Mouse (Mus musculus) telencephalon, adult 2 months (tissue): ENCODE measurements around the gene Ap2m1.

Experiments used
- DNase-seq: peaks from one replicate; pipeline ENCODE4 v3.0.0-alpha.2; 2011; ENCODE audit warnings: low read depth, low spot score

Ap2m1 gene

GRCm38 (mm10) chr16:20529375-20529774 is 5.9 kb upstream of the Ap2m1 start:
- no peak for DNase-seq

- no peak for DNase-seq
Observed at GRCm38 (mm10) chr16:20530941-20531340, 4.3 kb upstream of the Ap2m1 start.

GRCm38 (mm10) chr16:20534617-20535295 is 522 bp upstream of the Ap2m1 start:
- no peak for DNase-seq

- no peak for DNase-seq
Observed at GRCm38 (mm10) chr16:20536081-20536665, 895 bp downstream of the Ap2m1 start.

GRCm38 (mm10) chr16:20537071-20537471 is 1.8 kb downstream of the Ap2m1 start:
- DNase-seq, result no peak

GRCm38 (mm10) chr16:20537601-20538320 is 2.5 kb downstream of the Ap2m1 start:
- no peak for DNase-seq

- no peak for DNase-seq
Observed at GRCm38 (mm10) chr16:20539649-20540048, 4.4 kb downstream of the Ap2m1 start.

- no peak for DNase-seq
Observed at GRCm38 (mm10) chr16:20540438-20540837, 5.2 kb downstream of the Ap2m1 start.

- no peak for DNase-seq
Observed at GRCm38 (mm10) chr16:20545696-20546095, 10.4 kb downstream of the Ap2m1 start.

- DNase-seq, result no peak
Observed at GRCm38 (mm10) chr16:20547423-20547822, 12.1 kb downstream of the Ap2m1 start.

- DNase-seq, result peak; percentile 99
Observed at GRCm38 (mm10) chr16:20548096-20548948, 13.0 kb downstream of the Ap2m1 start, which contains the start of gene Abcf3. Gene Abcf3, plus strand, starts transcription at chr16:20548577.

- DNase-seq, result no peak
Observed at GRCm38 (mm10) chr16:20549161-20549560, 13.9 kb downstream of the Ap2m1 start.

GRCm38 (mm10) chr16:20551691-20552090 is 16.4 kb downstream of the Ap2m1 start:
- no peak for DNase-seq

- no peak for DNase-seq
Observed at GRCm38 (mm10) chr16:20552594-20552993, 17.3 kb downstream of the Ap2m1 start.

- DNase-seq, result no peak
Observed at GRCm38 (mm10) chr16:20555000-20555399, 19.7 kb downstream of the Ap2m1 start.

- no peak for DNase-seq
Observed at GRCm38 (mm10) chr16:20557381-20557780, 22.1 kb downstream of the Ap2m1 start.

GRCm38 (mm10) chr16:20565075-20565474 is 29.8 kb downstream of the Ap2m1 start:
- DNase-seq, result no peak

GRCm38 (mm10) chr16:20589366-20589938 is 54.2 kb downstream of the Ap2m1 start, which contains the start of gene Vwa5b2:
Gene Vwa5b2, plus strand, starts transcription at chr16:20589471.
- no peak for DNase-seq

- DNase-seq, result no peak
Observed at GRCm38 (mm10) chr16:20589939-20590679, 54.8 kb downstream of the Ap2m1 start.

GRCm38 (mm10) chr16:20590680-20591038 is 55.4 kb downstream of the Ap2m1 start:
- no peak for DNase-seq
